Mouse (Mus musculus): Measurements from ENCODE around the gene Slc22a13.

DNA sequence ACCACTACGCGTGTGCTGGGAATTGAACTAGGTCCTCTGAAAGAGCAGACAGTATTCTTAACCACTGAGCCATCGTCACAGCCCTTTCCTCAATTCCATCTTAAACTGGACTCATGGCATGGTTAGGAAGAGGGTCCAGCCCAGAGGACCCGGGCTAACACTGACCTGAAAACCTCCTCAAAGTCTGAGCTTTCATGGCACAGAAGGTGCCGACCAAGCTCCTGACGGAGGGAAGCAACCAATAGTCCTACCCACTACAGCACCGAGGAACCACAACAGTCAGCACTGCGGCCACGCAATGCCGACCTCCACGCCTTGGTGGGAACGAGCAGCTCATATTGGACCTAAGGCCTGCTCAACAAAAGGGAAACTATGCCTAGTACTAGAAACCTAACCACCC lies 47.3 kb upstream of the Slc22a13 start:
- TF ChIP-seq CTCF (IDR thresholded peaks at IDR 0.05; ENCODE audit: borderline replicate concordance, control insufficient read depth, extremely low read depth, insufficient read depth, low read length, poor library complexity) (no peak), POLR2A (IDR thresholded peaks at IDR 0.05; ENCODE audit: control insufficient read depth, extremely low read depth, insufficient read depth, low read length, poor library complexity) (no peak)
